Mouse (Mus musculus) yolk sac, embryonic 10.5 days (tissue): ENCODE measurements around the gene Tsc2.

Experiments used
- DNase-seq: peaks from one replicate; pipeline ENCODE4 v3.0.0-alpha.2; 2017; ENCODE audit warnings: low spot score

Gene Tsc2

GRCm38 (mm10) chr17:24608874-24609273, 23.6 kb downstream of the Tsc2 start:
- DNase-seq = no peak

- DNase-seq = no peak
Observed at GRCm38 (mm10) chr17:24608370-24608769, 24.1 kb downstream of the Tsc2 start.

- DNase-seq = no peak
Observed at GRCm38 (mm10) chr17:24604557-24604956, 27.9 kb downstream of the Tsc2 start.

GRCm38 (mm10) chr17:24603961-24604360, 28.5 kb downstream of the Tsc2 start:
- no peak for DNase-seq

- no peak for DNase-seq
Observed at GRCm38 (mm10) chr17:24600502-24600901, 31.9 kb downstream of the Tsc2 start.

GRCm38 (mm10) chr17:24597989-24598388, 34.4 kb downstream of the Tsc2 start:
- no peak for DNase-seq

- DNase-seq = no peak
Observed at GRCm38 (mm10) chr17:24596471-24597183, 35.8 kb downstream of the Tsc2 start.

- DNase-seq = no peak
Observed at GRCm38 (mm10) chr17:24596073-24596466, 36.4 kb downstream of the Tsc2 start.

GRCm38 (mm10) chr17:24595126-24596072, 37.0 kb downstream of the Tsc2 start:
- no peak for DNase-seq

GRCm38 (mm10) chr17:24593992-24594890, 38.2 kb downstream of the Tsc2 start:
- DNase-seq = no peak

- no peak for DNase-seq
Observed at GRCm38 (mm10) chr17:24593248-24593647, 39.2 kb downstream of the Tsc2 start.

GRCm38 (mm10) chr17:24591695-24592094, 40.7 kb downstream of the Tsc2 start:
- DNase-seq = no peak

GRCm38 (mm10) chr17:24590943-24591342, 41.5 kb downstream of the Tsc2 start:
- DNase-seq = no peak

GRCm38 (mm10) chr17:24586532-24586931, 45.9 kb downstream of the Tsc2 start:
- no peak for DNase-seq

GRCm38 (mm10) chr17:24584520-24584919, 47.9 kb downstream of the Tsc2 start:
- DNase-seq = no peak

GRCm38 (mm10) chr17:24583599-24584460, 48.6 kb downstream of the Tsc2 start:
- no peak for DNase-seq

- DNase-seq = no peak
Observed at GRCm38 (mm10) chr17:24580287-24580686, 52.1 kb downstream of the Tsc2 start.

- no peak for DNase-seq
Observed at GRCm38 (mm10) chr17:24579532-24579931, 52.9 kb downstream of the Tsc2 start.

GRCm38 (mm10) chr17:24573811-24574210, 58.6 kb downstream of the Tsc2 start:
- no peak for DNase-seq

- DNase-seq = no peak
Observed at GRCm38 (mm10) chr17:24572651-24573245, 59.7 kb downstream of the Tsc2 start.

- no peak for DNase-seq
Observed at GRCm38 (mm10) chr17:24569837-24570236, 62.6 kb downstream of the Tsc2 start.
